Mouse (Mus musculus): ENCODE measurements at regions not wholly inside any gene's neighbourhood (a gene's known extent, or its start where the extent isn't known, plus 50 kb on each side); places are given as distances from the start of the nearest gene placed in this dataset.

GRCm38 (mm10) chr9:46440226-46440625 lies 120.4 kb upstream of the 4931429L15Rik start:
- peaks cover 42% of the 10 kb centered on the region for H3K27me3 ChIP-seq (ENCODE audit: control insufficient read depth, insufficient read depth, insufficient read length)
- H3K79me2 ChIP-seq (ENCODE audit: control insufficient read depth, insufficient read depth), result no peaks in the 10 kb centered on the region
- no peak overlapping the region for H3K4me3 ChIP-seq (ENCODE audit: insufficient read depth, poor library complexity, severe bottlenecking)
- no peak overlapping the region for H3ac ChIP-seq (ENCODE audit: control insufficient read depth, insufficient read length, low read depth)
- TF ChIP-seq CTCF (IDR thresholded peaks at IDR 0.05; ENCODE audit: control insufficient read depth, insufficient read depth, insufficient read length) (no peak), MYOG (IDR thresholded peaks at IDR 0.05; ENCODE audit: control insufficient read depth, extremely low read depth, insufficient read length) (no peak), CEBPB (IDR thresholded peaks at IDR 0.05; ENCODE audit: low read depth) (no peak), MAX (IDR thresholded peaks at IDR 0.05) (no peak), USF1 (IDR thresholded peaks at IDR 0.05; ENCODE audit: low read depth) (no peak), MYOD1 (IDR thresholded peaks at IDR 0.05; ENCODE audit: control insufficient read depth, insufficient read length, low read depth) (no peak), FOSL1 (IDR thresholded peaks at IDR 0.05; ENCODE audit: insufficient read depth, low read length, poor library complexity, severe bottlenecking) (no peak)
- H3K36me3 ChIP-seq (ENCODE audit: control insufficient read depth, insufficient read depth), result no peaks in the 10 kb centered on the region
- H3K79me3 ChIP-seq (ENCODE audit: low read depth), result no peaks in the 10 kb centered on the region

GRCm38 (mm10) chr9:46434700-46435099 lies 114.9 kb upstream of the 4931429L15Rik start:
- Histone ChIP-seq H3K27me3 (ENCODE audit: control insufficient read depth, insufficient read depth, insufficient read length) (no peaks in the 10 kb centered on the region), H3K79me2 (ENCODE audit: control insufficient read depth, insufficient read depth) (no peaks in the 10 kb centered on the region), H3K4me3 (ENCODE audit: insufficient read depth, poor library complexity, severe bottlenecking) (no peak overlapping the region), H3K79me3 (ENCODE audit: low read depth) (no peaks in the 10 kb centered on the region), H3K36me3 (ENCODE audit: control insufficient read depth, insufficient read depth) (no peaks in the 10 kb centered on the region), H3ac (ENCODE audit: control insufficient read depth, insufficient read length, low read depth) (no peak overlapping the region)
- TF ChIP-seq MAX (IDR thresholded peaks at IDR 0.05) (no peak), MYOD1 (IDR thresholded peaks at IDR 0.05; ENCODE audit: control insufficient read depth, insufficient read length, low read depth) (no peak), CTCF (IDR thresholded peaks at IDR 0.05; ENCODE audit: control insufficient read depth, insufficient read depth, insufficient read length) (no peak), CEBPB (IDR thresholded peaks at IDR 0.05; ENCODE audit: low read depth) (no peak), FOSL1 (IDR thresholded peaks at IDR 0.05; ENCODE audit: insufficient read depth, low read length, poor library complexity, severe bottlenecking) (no peak), USF1 (IDR thresholded peaks at IDR 0.05; ENCODE audit: low read depth) (no peak), MYOG (IDR thresholded peaks at IDR 0.05; ENCODE audit: control insufficient read depth, extremely low read depth, insufficient read length) (no peak)

- no peak overlapping the region for H3K4me3 ChIP-seq (ENCODE audit: insufficient read depth, poor library complexity, severe bottlenecking)
- no peaks in the 10 kb centered on the region for H3K79me2 ChIP-seq (ENCODE audit: control insufficient read depth, insufficient read depth)
- TF ChIP-seq CEBPB (IDR thresholded peaks at IDR 0.05; ENCODE audit: low read depth) (no peak), MYOD1 (IDR thresholded peaks at IDR 0.05; ENCODE audit: control insufficient read depth, insufficient read length, low read depth) (no peak), CTCF (IDR thresholded peaks at IDR 0.05; ENCODE audit: control insufficient read depth, insufficient read depth, insufficient read length) (no peak), MYOG (IDR thresholded peaks at IDR 0.05; ENCODE audit: control insufficient read depth, extremely low read depth, insufficient read length) (no peak), FOSL1 (IDR thresholded peaks at IDR 0.05; ENCODE audit: insufficient read depth, low read length, poor library complexity, severe bottlenecking) (no peak), USF1 (IDR thresholded peaks at IDR 0.05; ENCODE audit: low read depth) (no peak), MAX (IDR thresholded peaks at IDR 0.05) (no peak)
- H3ac ChIP-seq (ENCODE audit: control insufficient read depth, insufficient read length, low read depth), result no peak overlapping the region
- H3K79me3 ChIP-seq (ENCODE audit: low read depth), result no peaks in the 10 kb centered on the region
- H3K36me3 ChIP-seq (ENCODE audit: control insufficient read depth, insufficient read depth), result no peaks in the 10 kb centered on the region
- no peaks in the 10 kb centered on the region for H3K27me3 ChIP-seq (ENCODE audit: control insufficient read depth, insufficient read depth, insufficient read length)
Observed at GRCm38 (mm10) chr9:46433716-46434115, 113.9 kb upstream of the 4931429L15Rik start.

GRCm38 (mm10) chr9:46431053-46431452 lies 111.3 kb upstream of the 4931429L15Rik start:
- TF ChIP-seq CEBPB (IDR thresholded peaks at IDR 0.05; ENCODE audit: low read depth), result no peak
- TF ChIP-seq CTCF (IDR thresholded peaks at IDR 0.05; ENCODE audit: control insufficient read depth, insufficient read depth, insufficient read length), result no peak
- TF ChIP-seq MAX (IDR thresholded peaks at IDR 0.05), result no peak
- no peak for TF ChIP-seq MYOG (IDR thresholded peaks at IDR 0.05; ENCODE audit: control insufficient read depth, extremely low read depth, insufficient read length)
- no peak for TF ChIP-seq USF1 (IDR thresholded peaks at IDR 0.05; ENCODE audit: low read depth)
- no peak for TF ChIP-seq MYOD1 (IDR thresholded peaks at IDR 0.05; ENCODE audit: control insufficient read depth, insufficient read length, low read depth)
- TF ChIP-seq FOSL1 (IDR thresholded peaks at IDR 0.05; ENCODE audit: insufficient read depth, low read length, poor library complexity, severe bottlenecking), result no peak
- no peak overlapping the region for H3ac ChIP-seq (ENCODE audit: control insufficient read depth, insufficient read length, low read depth)
- no peak overlapping the region for H3K4me3 ChIP-seq (ENCODE audit: insufficient read depth, poor library complexity, severe bottlenecking)
- no peaks in the 10 kb centered on the region for H3K36me3 ChIP-seq (ENCODE audit: control insufficient read depth, insufficient read depth)
- no peaks in the 10 kb centered on the region for H3K79me3 ChIP-seq (ENCODE audit: low read depth)
- H3K79me2 ChIP-seq (ENCODE audit: control insufficient read depth, insufficient read depth), result no peaks in the 10 kb centered on the region
- no peaks in the 10 kb centered on the region for H3K27me3 ChIP-seq (ENCODE audit: control insufficient read depth, insufficient read depth, insufficient read length)

GRCm38 (mm10) chr9:46423184-46423967 lies 103.6 kb upstream of the 4931429L15Rik start:
- Histone ChIP-seq H3K79me2 (ENCODE audit: control insufficient read depth, insufficient read depth) (no peaks in the 10 kb centered on the region), H3K4me3 (ENCODE audit: insufficient read depth, poor library complexity, severe bottlenecking) (no peak overlapping the region), H3K27me3 (ENCODE audit: control insufficient read depth, insufficient read depth, insufficient read length) (peaks cover 3% of the 10 kb centered on the region), H3ac (ENCODE audit: control insufficient read depth, insufficient read length, low read depth) (no peak overlapping the region), H3K36me3 (ENCODE audit: control insufficient read depth, insufficient read depth) (no peaks in the 10 kb centered on the region), H3K79me3 (ENCODE audit: low read depth) (no peaks in the 10 kb centered on the region)
- no peak for TF ChIP-seq USF1 (IDR thresholded peaks at IDR 0.05; ENCODE audit: low read depth)
- TF ChIP-seq FOSL1 (IDR thresholded peaks at IDR 0.05; ENCODE audit: insufficient read depth, low read length, poor library complexity, severe bottlenecking), result peak; percentile 9
